Mouse (Mus musculus): ENCODE measurements around the gene Abr. TPM values are rescaled to one million over a fixed set of nuclear protein-coding genes. Genes with fewer than 3 reads are reported as not detected.
A peak's percentile ranks its signal among the peaks of the same experiment; 100 is the strongest.

Abr gene
- polyA plus RNA-seq, 1 experiment = 81.3 TPM

- Histone ChIP-seq H3K79me2 (ENCODE audit: control insufficient read depth, insufficient read depth) (no peaks in the 10 kb centered on the region), H3K36me3 (ENCODE audit: control insufficient read depth, insufficient read depth) (no peaks in the 10 kb centered on the region), H3K4me3 (peak overlapping the region; percentile 12), H3K4me2 (ENCODE audit: low read depth) (peak overlapping the region; percentile 89), H3ac (ENCODE audit: control insufficient read depth, insufficient read length) (no peak overlapping the region), H3K27me3 (ENCODE audit: control insufficient read depth, insufficient read depth, insufficient read length) (no peaks in the 10 kb centered on the region)
- TF ChIP-seq SRF (IDR thresholded peaks at IDR 0.05; ENCODE audit: control insufficient read depth, insufficient read length, low read depth) = no peak
- no peak for TF ChIP-seq POLR2A (IDR thresholded peaks at IDR 0.05; ENCODE audit: insufficient read length, low read depth)
- TF ChIP-seq MAX (IDR thresholded peaks at IDR 0.05; ENCODE audit: low read depth) = no peak
- TF ChIP-seq CEBPB (IDR thresholded peaks at IDR 0.05; ENCODE audit: insufficient read depth, poor library complexity, severe bottlenecking) = no peak
- TF ChIP-seq POLR2AphosphoS2 (IDR thresholded peaks at IDR 0.05; ENCODE audit: insufficient read length, low read depth) = no peak
- no peak for TF ChIP-seq USF1 (IDR thresholded peaks at IDR 0.05; ENCODE audit: low read depth)
- TF ChIP-seq REST (IDR thresholded peaks at IDR 0.05; ENCODE audit: insufficient read depth, insufficient read length) = no peak
- no peak for TF ChIP-seq MYOD1 (IDR thresholded peaks at IDR 0.05; ENCODE audit: control insufficient read depth in 1 of 3, insufficient read length in 2 of 3, low read depth in 2 of 3)
- TF ChIP-seq E2F4 (IDR thresholded peaks at IDR 0.05; ENCODE audit: insufficient read depth) = no peak
- no peak for TF ChIP-seq TCF3 (IDR thresholded peaks at IDR 0.05; ENCODE audit: insufficient read length, low read depth)
- no peak for TF ChIP-seq TCF12 (IDR thresholded peaks at IDR 0.05; ENCODE audit: insufficient read depth, poor library complexity, severe bottlenecking)
Measured at GRCm38 (mm10) chr11:76647062-76647461, 24.9 kb upstream of the Abr start.

- TF ChIP-seq SRF (IDR thresholded peaks at IDR 0.05; ENCODE audit: control insufficient read depth, insufficient read length, low read depth) (no peak), MYOG (IDR thresholded peaks at IDR 0.05; ENCODE audit: control insufficient read depth in 1 of 3, insufficient read depth in 1 of 3, insufficient read length in 2 of 3, low read depth in 2 of 3) (peak in 1 of 3 experiments; percentile 14), USF1 (IDR thresholded peaks at IDR 0.05; ENCODE audit: low read depth) (no peak), POLR2A (IDR thresholded peaks at IDR 0.05; ENCODE audit: insufficient read length, low read depth) (no peak), TCF12 (IDR thresholded peaks at IDR 0.05; ENCODE audit: insufficient read depth, poor library complexity, severe bottlenecking) (no peak), MYOD1 (IDR thresholded peaks at IDR 0.05; ENCODE audit: control insufficient read depth in 1 of 3, insufficient read length in 2 of 3, low read depth in 2 of 3) (peak in 1 of 3 experiments; percentile 17), REST (IDR thresholded peaks at IDR 0.05; ENCODE audit: insufficient read depth, insufficient read length) (peak; percentile 75), E2F4 (IDR thresholded peaks at IDR 0.05; ENCODE audit: insufficient read depth) (no peak), CEBPB (IDR thresholded peaks at IDR 0.05; ENCODE audit: insufficient read depth, poor library complexity, severe bottlenecking) (no peak), MAX (IDR thresholded peaks at IDR 0.05; ENCODE audit: low read depth) (no peak)
- Histone ChIP-seq H3ac (ENCODE audit: control insufficient read depth, insufficient read length) (no peak overlapping the region), H3K27me3 (ENCODE audit: control insufficient read depth, insufficient read depth, insufficient read length) (no peaks in the 10 kb centered on the region), H3K4me2 (ENCODE audit: low read depth) (peak overlapping the region; percentile 70), H3K79me2 (ENCODE audit: control insufficient read depth, insufficient read depth) (no peaks in the 10 kb centered on the region), H3K36me3 (ENCODE audit: control insufficient read depth, insufficient read depth) (no peaks in the 10 kb centered on the region), H3K4me3 (no peak overlapping the region)
Measured at GRCm38 (mm10) chr11:76645955-76646354, 23.8 kb upstream of the Abr start.

GRCm38 (mm10) chr11:76645036-76645435, 22.9 kb upstream of the Abr start:
- H3K27me3 ChIP-seq (ENCODE audit: control insufficient read depth, insufficient read depth, insufficient read length) = no peaks in the 10 kb centered on the region

GRCm38 (mm10) chr11:76644257-76644656, 22.1 kb upstream of the Abr start:
- no peaks in the 10 kb centered on the region for H3K79me2 ChIP-seq (ENCODE audit: control insufficient read depth, insufficient read depth)
- TF ChIP-seq MAX (IDR thresholded peaks at IDR 0.05; ENCODE audit: low read depth) (no peak), TCF12 (IDR thresholded peaks at IDR 0.05; ENCODE audit: insufficient read depth, poor library complexity, severe bottlenecking) (no peak), TCF3 (IDR thresholded peaks at IDR 0.05; ENCODE audit: insufficient read length, low read depth) (no peak), POLR2A (IDR thresholded peaks at IDR 0.05; ENCODE audit: insufficient read length, low read depth) (no peak), E2F4 (IDR thresholded peaks at IDR 0.05; ENCODE audit: insufficient read depth) (no peak), USF1 (IDR thresholded peaks at IDR 0.05; ENCODE audit: low read depth) (no peak)
- H3K4me3 ChIP-seq = no peak overlapping the region
- no peaks in the 10 kb centered on the region for H3K27me3 ChIP-seq (ENCODE audit: control insufficient read depth, insufficient read depth, insufficient read length)
- H3ac ChIP-seq (ENCODE audit: control insufficient read depth, insufficient read length) = no peak overlapping the region
- no peak overlapping the region for H3K4me2 ChIP-seq (ENCODE audit: low read depth)
- H3K36me3 ChIP-seq (ENCODE audit: control insufficient read depth, insufficient read depth) = no peaks in the 10 kb centered on the region

More at GRCm38 (mm10) chr11:76645036-76645435, 22.9 kb upstream of the Abr start:
- Histone ChIP-seq H3ac (ENCODE audit: control insufficient read depth, insufficient read length) (no peak overlapping the region), H3K4me3 (no peak overlapping the region), H3K79me2 (ENCODE audit: control insufficient read depth, insufficient read depth) (no peaks in the 10 kb centered on the region), H3K4me2 (ENCODE audit: low read depth) (no peak overlapping the region), H3K36me3 (ENCODE audit: control insufficient read depth, insufficient read depth) (no peaks in the 10 kb centered on the region)
- TF ChIP-seq TCF12 (IDR thresholded peaks at IDR 0.05; ENCODE audit: insufficient read depth, poor library complexity, severe bottlenecking) (no peak), REST (IDR thresholded peaks at IDR 0.05; ENCODE audit: insufficient read depth, insufficient read length) (no peak), MAX (IDR thresholded peaks at IDR 0.05; ENCODE audit: low read depth) (no peak), TCF3 (IDR thresholded peaks at IDR 0.05; ENCODE audit: insufficient read length, low read depth) (no peak), E2F4 (IDR thresholded peaks at IDR 0.05; ENCODE audit: insufficient read depth) (no peak), CEBPB (IDR thresholded peaks at IDR 0.05; ENCODE audit: insufficient read depth, poor library complexity, severe bottlenecking) (no peak), SRF (IDR thresholded peaks at IDR 0.05; ENCODE audit: control insufficient read depth, insufficient read length, low read depth) (no peak), MYOG (IDR thresholded peaks at IDR 0.05; ENCODE audit: control insufficient read depth in 1 of 3, insufficient read depth in 1 of 3, insufficient read length in 2 of 3, low read depth in 2 of 3) (no peak), POLR2A (IDR thresholded peaks at IDR 0.05; ENCODE audit: insufficient read length, low read depth) (no peak), MYOD1 (IDR thresholded peaks at IDR 0.05; ENCODE audit: control insufficient read depth in 1 of 3, insufficient read length in 2 of 3, low read depth in 2 of 3) (no peak), USF1 (IDR thresholded peaks at IDR 0.05; ENCODE audit: low read depth) (no peak), POLR2AphosphoS2 (IDR thresholded peaks at IDR 0.05; ENCODE audit: insufficient read length, low read depth) (no peak)

- no peak overlapping the region for H3K4me2 ChIP-seq (ENCODE audit: low read depth)
- H3K36me3 ChIP-seq (ENCODE audit: control insufficient read depth, insufficient read depth) = no peaks in the 10 kb centered on the region
- H3K4me3 ChIP-seq = no peak overlapping the region
- no peak overlapping the region for H3ac ChIP-seq (ENCODE audit: control insufficient read depth, insufficient read length)
- no peaks in the 10 kb centered on the region for H3K79me2 ChIP-seq (ENCODE audit: control insufficient read depth, insufficient read depth)
- TF ChIP-seq TCF12 (IDR thresholded peaks at IDR 0.05; ENCODE audit: insufficient read depth, poor library complexity, severe bottlenecking) (no peak), MYOG (IDR thresholded peaks at IDR 0.05; ENCODE audit: control insufficient read depth in 1 of 3, insufficient read depth in 1 of 3, insufficient read length in 2 of 3, low read depth in 2 of 3) (no peak), MYOD1 (IDR thresholded peaks at IDR 0.05; ENCODE audit: control insufficient read depth in 1 of 3, insufficient read length in 2 of 3, low read depth in 2 of 3) (no peak), CEBPB (IDR thresholded peaks at IDR 0.05; ENCODE audit: insufficient read depth, poor library complexity, severe bottlenecking) (no peak), REST (IDR thresholded peaks at IDR 0.05; ENCODE audit: insufficient read depth, insufficient read length) (no peak), USF1 (IDR thresholded peaks at IDR 0.05; ENCODE audit: low read depth) (no peak), POLR2A (IDR thresholded peaks at IDR 0.05; ENCODE audit: insufficient read length, low read depth) (no peak), POLR2AphosphoS2 (IDR thresholded peaks at IDR 0.05; ENCODE audit: insufficient read length, low read depth) (no peak), TCF3 (IDR thresholded peaks at IDR 0.05; ENCODE audit: insufficient read length, low read depth) (no peak), SRF (IDR thresholded peaks at IDR 0.05; ENCODE audit: control insufficient read depth, insufficient read length, low read depth) (no peak), MAX (IDR thresholded peaks at IDR 0.05; ENCODE audit: low read depth) (no peak), E2F4 (IDR thresholded peaks at IDR 0.05; ENCODE audit: insufficient read depth) (no peak)
- no peaks in the 10 kb centered on the region for H3K27me3 ChIP-seq (ENCODE audit: control insufficient read depth, insufficient read depth, insufficient read length)
Measured at GRCm38 (mm10) chr11:76640231-76640630, 18.1 kb upstream of the Abr start.
